Mouse (Mus musculus) midbrain, embryonic 10.5 days (tissue): Measurements from ENCODE around the gene Lmcd1. TPM values are rescaled to one million over a fixed set of nuclear protein-coding genes. Genes with fewer than 3 reads are reported as not detected.

Experiments
- DNase-seq: peaks from one replicate; pipeline ENCODE4 v3.0.0-alpha.2; 2017; ENCODE audit warnings: low spot score
- H3K27ac ChIP-seq: fragments of 300-500 bp; sonication (generic); replicated peaks from 2 replicates; pipeline ENCODE4 v1.5.1; 2016; ENCODE audit warnings: mild to moderate bottlenecking
- H3K27me3 ChIP-seq: fragments of 300-500 bp; sonication (generic); 2 replicates; pipeline ENCODE4 v1.6.1; 2016; ENCODE audit warnings: low read depth, mild to moderate bottlenecking; ENCODE audit not compliant: poor library complexity, severe bottlenecking
- H3K36me3 ChIP-seq: fragments of 300-500 bp; sonication (generic); 2 replicates; pipeline ENCODE4 v1.6.1; 2016; ENCODE audit warnings: mild to moderate bottlenecking, moderate library complexity
- H3K4me1 ChIP-seq: fragments of 300-500 bp; sonication (generic); 2 replicates; pipeline ENCODE4 v1.6.1; 2016
- H3K4me3 ChIP-seq: fragments of 300-500 bp; sonication (generic); 2 replicates; pipeline ENCODE4 v1.5.1; 2016; ENCODE audit warnings: mild to moderate bottlenecking, moderate library complexity
- H3K9me3 ChIP-seq: fragments of 300-500 bp; sonication (generic); replicated peaks from 2 replicates; pipeline ENCODE4 v1.6.1; 2016; ENCODE audit warnings: mild to moderate bottlenecking
- WGBS: fragments of 180-500 bp; shearing (Covaris S2); methylation state at CpG from one replicate; pipeline ENCODE4 v1.1.7; 2016; 5-methylcytosine and 5-hydroxymethylcytosine counted together
- polyA plus RNA-seq: library from polyadenylated mRNA; unstranded; fragments of >200 nt; fragmentation: Nextera tagmentation; extraction: Ambion mirVana; gene quantifications from 2 replicates; pipeline ENCODE4 v1.2.1, GENCODE M21; 2016

The Lmcd1 gene
- polyA plus RNA-seq, 1 experiment from 2014 or later, result 0.95 TPM

DNA sequence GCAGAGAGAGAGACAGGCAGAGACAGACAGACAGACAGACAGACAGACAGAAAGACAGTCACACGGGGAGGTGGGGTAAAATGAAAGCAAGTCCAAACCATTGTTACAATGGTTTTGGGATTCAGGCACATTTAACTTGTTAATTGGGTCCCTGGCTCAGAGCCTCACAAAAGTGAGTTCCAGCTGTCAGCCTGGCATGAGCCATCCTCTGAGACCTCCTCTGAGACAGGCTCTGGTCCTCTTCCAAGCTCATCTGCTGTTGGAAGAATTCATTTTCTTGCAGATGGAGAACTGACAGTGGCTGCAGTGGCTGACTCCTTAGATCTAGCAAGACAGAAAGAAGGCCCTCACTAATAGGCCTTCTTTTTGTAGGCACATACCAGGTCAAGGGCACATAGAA lies 6.9 kb upstream of the Lmcd1 start:
- Histone ChIP-seq H3K4me3 (no peak overlapping the region), H3K4me1 (no peaks in the 10 kb centered on the region), H3K9me3 (no peaks in the 10 kb centered on the region), H3K36me3 (no peaks in the 10 kb centered on the region), H3K27me3 (no peaks in the 10 kb centered on the region), H3K27ac (no peak overlapping the region)
- DNase-seq, result no peak
- 67% methylated on average over 1 of the region's 1 CpGs for WGBS

- Histone ChIP-seq H3K27me3 (peaks cover 10% of the 10 kb centered on the region; the same call in 1 of the 2 replicates), H3K9me3 (no peaks in the 10 kb centered on the region), H3K4me3 (no peak overlapping the region), H3K27ac (no peak overlapping the region), H3K4me1 (no peaks in the 10 kb centered on the region), H3K36me3 (no peaks in the 10 kb centered on the region)
- no peak for DNase-seq
- WGBS, result 94% methylated on average over 6 of the region's 6 CpGs
These were observed 5.7 kb upstream of the Lmcd1 start for GRCm38 (mm10) chr6:112267661-112268357.

GRCm38 (mm10) chr6:112274261-112275055 lies 900 bp downstream of the Lmcd1 start:
- Histone ChIP-seq H3K27ac (no peak overlapping the region), H3K4me1 (peaks cover 16% of the 10 kb centered on the region), H3K9me3 (no peaks in the 10 kb centered on the region), H3K27me3 (peaks cover 25% of the 10 kb centered on the region), H3K4me3 (peak overlapping the region; percentile 47; the same call in 1 of the 2 replicates), H3K36me3 (no peaks in the 10 kb centered on the region)
- WGBS, result 44% methylated on average over 9 of the region's 9 CpGs
- DNase-seq, result peak; percentile 19

DNA sequence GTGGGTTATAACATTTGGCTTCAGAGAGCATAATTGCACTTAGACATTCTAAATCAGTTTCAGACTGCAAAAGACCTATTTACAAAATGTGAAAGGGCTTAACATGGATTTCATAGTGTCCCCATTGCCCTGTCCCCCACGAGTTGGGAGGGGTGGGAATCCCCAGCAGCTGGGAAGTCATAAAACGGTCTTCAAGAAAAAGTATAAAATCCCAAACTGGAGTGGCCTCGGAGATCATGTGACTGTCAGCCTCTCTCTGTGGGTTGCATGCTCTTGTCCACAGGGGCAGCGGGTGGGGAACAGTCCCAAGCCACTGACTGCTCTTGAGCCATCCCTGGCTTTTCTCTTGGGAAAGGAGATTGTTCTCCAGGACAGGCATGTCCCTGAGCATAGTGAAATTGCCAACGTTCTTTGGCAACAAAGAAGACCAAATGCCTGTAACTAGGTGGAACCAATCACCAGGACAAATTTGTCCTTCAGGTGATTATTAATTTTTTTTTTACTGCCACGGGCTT lies 2.2 kb downstream of the Lmcd1 start:
- peaks cover 16% of the 10 kb centered on the region for H3K4me1 ChIP-seq
- H3K4me3 ChIP-seq, result no peak overlapping the region
- no peak for DNase-seq
- H3K27me3 ChIP-seq, result peaks cover 25% of the 10 kb centered on the region
- no peak overlapping the region for H3K27ac ChIP-seq
- WGBS, result 79% methylated on average over 6 of the region's 6 CpGs
- no peaks in the 10 kb centered on the region for H3K36me3 ChIP-seq
- H3K9me3 ChIP-seq, result no peaks in the 10 kb centered on the region

GRCm38 (mm10) chr6:112278805-112279204 lies 5.2 kb downstream of the Lmcd1 start:
- H3K27ac ChIP-seq, result no peak overlapping the region
- no peaks in the 10 kb centered on the region for H3K36me3 ChIP-seq
- H3K4me1 ChIP-seq, result peaks cover 8% of the 10 kb centered on the region
- peaks cover 14% of the 10 kb centered on the region for H3K27me3 ChIP-seq
- no peaks in the 10 kb centered on the region for H3K9me3 ChIP-seq
- 88% methylated on average over 1 of the region's 1 CpGs for WGBS
- DNase-seq, result no peak
- H3K4me3 ChIP-seq, result no peak overlapping the region

DNA sequence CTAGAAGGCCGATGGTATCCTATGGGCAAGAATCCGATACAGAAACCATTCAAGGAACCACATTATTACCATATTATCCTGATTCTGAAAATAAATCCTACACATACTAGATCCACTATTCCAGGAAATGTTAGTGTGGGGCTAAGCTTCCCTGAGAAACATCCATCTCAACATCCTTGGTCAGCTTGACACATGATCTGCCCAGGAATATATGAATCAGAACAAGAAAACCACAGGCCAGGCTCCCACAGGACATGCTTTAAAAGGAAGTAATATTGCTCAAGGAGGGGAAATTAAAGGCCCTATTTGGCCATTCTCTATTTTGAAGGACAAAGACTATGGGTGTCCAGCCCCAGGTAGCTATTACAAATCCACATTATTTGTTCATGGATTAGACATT lies 6.6 kb downstream of the Lmcd1 start:
- WGBS, result 96% methylated on average over 2 of the region's 2 CpGs
- Histone ChIP-seq H3K36me3 (no peaks in the 10 kb centered on the region), H3K27me3 (peaks cover 2% of the 10 kb centered on the region), H3K27ac (no peak overlapping the region), H3K4me3 (no peak overlapping the region), H3K4me1 (no peaks in the 10 kb centered on the region), H3K9me3 (no peaks in the 10 kb centered on the region)
- DNase-seq, result no peak

- H3K4me3 ChIP-seq, result no peak overlapping the region
- H3K36me3 ChIP-seq, result no peaks in the 10 kb centered on the region
- no peaks in the 10 kb centered on the region for H3K9me3 ChIP-seq
- DNase-seq, result no peak
- WGBS, result 73% methylated on average over 3 of the region's 3 CpGs
- no peak overlapping the region for H3K27ac ChIP-seq
- H3K4me1 ChIP-seq, result no peaks in the 10 kb centered on the region
- no peaks in the 10 kb centered on the region; the same call in 1 of the 2 replicates for H3K27me3 ChIP-seq
These were observed 7.4 kb downstream of the Lmcd1 start for GRCm38 (mm10) chr6:112280945-112281344.

- Histone ChIP-seq H3K27me3 (no peaks in the 10 kb centered on the region; the same call in 1 of the 2 replicates), H3K36me3 (no peaks in the 10 kb centered on the region), H3K27ac (no peak overlapping the region), H3K4me1 (no peaks in the 10 kb centered on the region), H3K4me3 (no peak overlapping the region), H3K9me3 (no peaks in the 10 kb centered on the region)
- 90% methylated on average over 2 of the region's 2 CpGs for WGBS
- DNase-seq, result no peak
These were observed 8.4 kb downstream of the Lmcd1 start for GRCm38 (mm10) chr6:112281935-112282334.

DNA sequence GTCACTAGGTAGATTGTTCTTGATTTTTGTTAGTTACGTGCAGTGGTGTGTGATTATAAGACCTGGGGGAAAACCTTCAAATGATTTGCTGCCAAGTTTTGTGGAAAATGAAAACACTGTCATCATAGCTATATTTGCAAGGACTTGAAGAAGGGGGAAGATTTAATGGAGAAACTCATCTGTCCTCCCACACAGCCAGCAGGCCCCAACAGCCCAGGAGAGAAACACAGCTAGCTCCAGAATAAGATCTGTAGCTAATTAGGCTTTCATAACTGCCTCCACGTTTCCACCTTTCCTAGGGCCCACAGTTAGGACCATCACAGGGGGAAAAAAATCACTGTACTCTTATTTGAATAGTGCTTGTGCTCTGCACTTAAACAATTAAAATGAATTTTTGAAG lies 10.5 kb downstream of the Lmcd1 start:
- H3K9me3 ChIP-seq, result no peaks in the 10 kb centered on the region
- DNase-seq, result no peak
- no peaks in the 10 kb centered on the region for H3K36me3 ChIP-seq
- no peak overlapping the region for H3K27ac ChIP-seq
- H3K27me3 ChIP-seq, result no peaks in the 10 kb centered on the region
- H3K4me1 ChIP-seq, result no peaks in the 10 kb centered on the region
- WGBS, result 82% methylated on average over 2 of the region's 2 CpGs
- H3K4me3 ChIP-seq, result no peak overlapping the region

- 88% methylated on average over 9 of the region's 9 CpGs for WGBS
- no peak for DNase-seq
- Histone ChIP-seq H3K27ac (no peak overlapping the region), H3K36me3 (no peaks in the 10 kb centered on the region), H3K9me3 (no peaks in the 10 kb centered on the region), H3K27me3 (no peaks in the 10 kb centered on the region), H3K4me3 (no peak overlapping the region), H3K4me1 (no peaks in the 10 kb centered on the region)
These were observed 14.1 kb downstream of the Lmcd1 start for GRCm38 (mm10) chr6:112287671-112288070.

DNA sequence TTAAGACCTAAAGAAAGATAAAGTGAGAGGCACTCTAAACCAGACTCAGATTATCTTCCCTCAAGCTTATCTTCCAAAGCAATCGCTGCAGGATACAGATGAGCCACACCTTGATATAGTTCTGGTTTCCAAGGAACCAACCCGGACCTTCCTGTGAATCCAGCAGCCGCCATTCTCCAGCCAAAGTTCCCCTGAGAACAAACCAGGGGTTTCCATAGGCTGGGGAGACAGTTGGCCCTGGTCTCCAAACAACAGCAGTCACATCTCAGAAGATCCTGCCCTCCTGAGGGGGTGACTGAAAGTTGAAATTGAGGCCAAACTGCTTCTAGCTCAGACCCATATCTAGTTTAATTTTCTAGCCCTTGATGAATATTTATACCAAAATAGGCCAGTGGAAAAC lies 14.7 kb downstream of the Lmcd1 start:
- Histone ChIP-seq H3K4me3 (no peak overlapping the region), H3K9me3 (no peaks in the 10 kb centered on the region), H3K4me1 (no peaks in the 10 kb centered on the region), H3K27me3 (no peaks in the 10 kb centered on the region), H3K36me3 (no peaks in the 10 kb centered on the region), H3K27ac (no peak overlapping the region)
- DNase-seq, result no peak
- 82% methylated on average over 3 of the region's 3 CpGs for WGBS

DNA sequence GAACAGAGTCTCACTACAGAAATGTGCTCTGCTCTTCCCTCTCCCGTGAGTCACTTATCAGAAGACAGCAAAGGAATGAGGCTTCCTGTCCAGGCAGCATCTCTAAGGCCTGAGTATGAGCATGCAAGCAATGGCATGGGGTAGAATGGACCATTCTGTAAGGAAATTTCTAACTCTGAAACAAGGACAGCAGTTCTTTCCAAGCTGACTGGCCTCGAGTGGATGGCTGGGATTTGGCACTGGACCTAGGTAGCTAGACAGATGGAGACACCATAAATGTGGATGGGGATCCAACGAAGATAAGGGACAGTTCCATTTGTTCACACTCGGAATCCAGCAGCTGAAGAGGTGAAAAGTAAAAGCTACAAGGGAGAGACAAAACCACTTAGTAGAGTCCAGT lies 17.6 kb downstream of the Lmcd1 start:
- Histone ChIP-seq H3K4me3 (no peak overlapping the region), H3K27me3 (no peaks in the 10 kb centered on the region), H3K36me3 (no peaks in the 10 kb centered on the region), H3K4me1 (no peaks in the 10 kb centered on the region), H3K27ac (no peak overlapping the region), H3K9me3 (no peaks in the 10 kb centered on the region)
- WGBS, result 88% methylated on average over 4 of the region's 4 CpGs
- DNase-seq, result no peak

DNA sequence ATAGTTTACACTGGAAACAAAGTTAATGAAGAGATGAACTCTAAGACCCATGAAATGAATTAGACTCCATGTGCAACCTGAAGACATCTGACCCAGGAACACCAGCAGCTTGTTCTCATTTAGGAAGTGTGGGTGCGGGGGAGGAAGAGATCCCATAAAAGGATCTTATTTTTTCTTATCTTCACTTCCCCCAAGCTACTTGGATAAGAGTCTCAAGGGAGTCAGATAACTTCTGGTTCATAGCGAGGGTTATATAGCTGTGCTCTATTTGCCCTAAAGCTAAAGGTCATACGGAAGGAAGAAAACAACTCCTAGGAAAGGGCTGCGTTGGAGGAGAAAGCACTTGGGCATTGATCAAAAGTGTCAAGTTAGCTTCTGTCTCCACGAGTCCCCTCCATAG lies 19.8 kb downstream of the Lmcd1 start:
- no peaks in the 10 kb centered on the region for H3K27me3 ChIP-seq
- no peaks in the 10 kb centered on the region for H3K9me3 ChIP-seq
- no peaks in the 10 kb centered on the region for H3K4me1 ChIP-seq
- H3K27ac ChIP-seq, result no peak overlapping the region
- H3K4me3 ChIP-seq, result no peak overlapping the region
- 80% methylated on average over 5 of the region's 5 CpGs for WGBS
- no peaks in the 10 kb centered on the region for H3K36me3 ChIP-seq
- DNase-seq, result no peak
